Mouse (Mus musculus) spleen, postnatal 14 days (tissue): ENCODE results near the gene Trim63.
A peak's percentile ranks its signal among the peaks of the same experiment; 100 is the strongest.

Experiments
- DNase-seq, 2 experiments: peaks; one replicate each; pipeline ENCODE4 v3.0.0; 2021 to 2022; ENCODE audit warnings: low spot score in 2 of 2

The Trim63 gene

GRCm38 (mm10) chr4:134365280-134365679, 50.4 kb downstream of the Trim63 start:
- DNase-seq, result no peak

DNA sequence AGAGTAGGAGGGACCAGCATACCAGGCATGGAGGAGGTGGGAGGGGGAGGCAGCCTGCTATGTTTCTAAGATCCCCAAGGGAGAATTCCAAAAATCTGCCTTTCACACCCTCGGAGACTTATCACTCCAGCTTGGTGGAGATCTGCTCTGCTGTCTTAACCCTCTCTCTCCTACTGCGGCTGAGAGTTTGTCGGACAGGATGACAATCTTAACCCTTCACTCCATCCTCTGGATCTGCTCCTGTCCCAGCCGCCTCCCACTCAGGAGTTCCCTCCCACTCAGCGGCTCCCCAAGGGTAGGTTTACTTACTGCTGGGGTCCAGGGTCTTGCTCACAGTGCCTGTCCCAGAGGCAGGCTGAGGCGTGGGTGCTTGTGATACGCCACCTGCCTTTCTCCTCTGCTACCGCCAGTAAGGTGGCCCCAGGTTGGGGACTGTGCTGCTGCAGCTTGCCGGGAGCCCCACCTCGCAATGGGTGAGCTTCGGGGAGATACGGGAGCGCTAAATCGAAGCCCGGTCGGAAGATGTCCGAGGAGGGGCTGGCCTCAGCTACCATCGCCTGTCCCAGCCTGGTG, 55.8 kb downstream of the Trim63 start:
- no peak for DNase-seq

DNA sequence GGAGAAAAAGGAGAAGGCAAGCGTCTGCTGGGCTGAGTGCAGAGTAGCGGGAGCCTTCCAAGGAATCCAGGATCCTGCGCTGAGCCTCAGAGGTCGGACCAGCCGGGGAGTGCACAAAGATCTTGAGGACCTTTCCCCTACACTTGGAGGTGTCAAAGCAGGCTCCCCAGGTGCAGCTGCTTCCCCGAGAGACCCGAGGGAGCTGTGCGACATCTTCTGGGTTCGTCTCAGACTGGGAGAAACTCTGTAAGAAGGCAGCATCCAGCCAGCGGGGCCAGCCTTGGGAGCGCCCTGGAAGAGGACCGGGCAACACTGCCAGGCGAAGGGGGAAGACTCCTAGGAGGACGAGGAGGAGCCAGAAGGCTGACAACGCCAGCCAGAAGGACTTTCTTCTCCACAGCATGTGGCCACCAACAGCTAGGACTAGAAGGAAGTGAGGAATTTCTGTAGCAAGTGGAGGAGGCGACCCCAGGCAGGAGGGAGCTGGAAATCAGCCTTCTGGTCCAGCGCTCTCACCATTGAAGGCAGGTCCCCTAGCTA, 56.5 kb downstream of the Trim63 start:
- DNase-seq, result no peak

DNA sequence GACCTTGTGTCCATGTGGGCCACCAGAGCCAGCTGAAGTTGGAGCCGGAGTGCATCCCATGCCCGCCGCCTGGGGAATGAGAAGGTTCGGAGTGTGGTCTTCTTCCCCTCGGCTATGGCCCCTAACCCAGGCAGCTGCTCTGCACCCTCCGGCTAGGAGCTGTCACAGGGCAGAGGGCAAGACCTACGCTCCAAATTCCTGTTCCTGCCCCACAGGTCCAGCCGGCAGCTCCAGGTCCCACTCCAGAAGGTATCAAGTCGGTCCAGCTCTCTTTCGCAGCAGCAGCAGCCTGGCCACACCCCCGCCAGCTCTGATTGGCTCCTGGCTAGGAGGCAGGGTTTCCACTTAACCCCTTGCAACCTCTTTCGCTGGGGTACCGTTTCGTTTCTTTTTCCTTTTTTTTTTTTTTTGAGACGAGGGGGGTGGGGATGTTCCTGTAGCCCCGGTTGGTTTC, 57.4 kb downstream of the Trim63 start:
- peak; percentile 29 to 58 for DNase-seq

- DNase-seq, result no peak
These were observed 58.4 kb downstream of the Trim63 start for GRCm38 (mm10) chr4:134373295-134373694.

GRCm38 (mm10) chr4:134374306-134374705, 59.4 kb downstream of the Trim63 start:
- DNase-seq, result no peak

DNA sequence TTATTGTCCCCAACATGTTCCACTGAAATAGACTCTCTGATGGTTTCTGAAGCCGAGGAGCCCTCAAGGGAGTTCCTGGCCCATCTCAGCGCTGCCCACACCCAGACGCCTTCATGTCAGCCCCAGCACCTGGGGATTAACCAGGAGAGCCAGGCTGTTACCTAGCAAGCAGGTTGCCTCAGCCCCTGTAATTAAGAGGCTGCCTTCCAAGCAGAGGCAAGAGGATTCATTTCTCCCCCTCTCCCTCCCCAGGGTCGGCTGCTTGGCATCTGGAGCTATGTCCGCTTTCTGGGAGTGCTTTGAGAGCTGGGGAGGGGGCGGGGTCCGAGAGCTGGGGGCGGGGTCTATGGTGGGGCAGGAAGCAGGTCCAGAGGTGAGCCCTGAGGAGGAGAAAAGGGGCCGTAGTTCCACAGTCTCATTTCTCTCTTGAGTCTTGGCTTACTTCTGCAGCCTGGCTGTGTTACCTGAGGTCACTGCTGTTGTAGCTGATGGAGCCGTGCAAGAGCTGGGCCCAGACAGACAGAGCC, 63.2 kb downstream of the Trim63 start:
- no peak for DNase-seq
